ENCODE assay signal across 26 mouse cellular contexts in the genomic region with DNA sequence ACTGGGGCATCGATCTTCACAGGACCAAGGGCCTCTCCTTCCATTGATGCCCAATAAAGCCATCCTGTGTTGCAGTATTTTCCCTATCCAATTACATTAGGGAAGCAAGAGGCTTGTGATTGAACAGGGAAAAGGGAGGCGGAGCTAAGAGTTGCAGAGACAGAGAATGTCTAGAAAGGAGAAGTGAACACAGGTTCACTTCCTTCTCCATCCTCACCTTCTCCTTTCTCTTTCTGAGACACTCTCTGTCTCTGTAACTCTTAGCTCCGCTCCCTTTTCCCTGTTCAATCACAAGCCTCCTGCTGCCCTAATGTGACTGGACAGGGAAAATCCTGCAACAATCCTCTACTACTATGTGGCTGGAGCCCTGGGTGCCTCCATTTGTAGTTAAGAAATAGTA.
DNase-seq lines count a peak whose midpoint lies in the region; ATAC-seq lines count a peak whose summit lies in the region.
"Had no signal": no experiment of that assay in that cellular context is flagged by ENCODE, and none has a peak within 500 bp of the region (broad histone marks: within the 10 kb centered on the region; RNA-seq: fewer than 3 reads in every experiment).

No protein-coding gene starts in this region.

- no peak overlapping the region for H3K9ac ChIP-seq in kidney, embryonic 16.5 days (replicated peaks; ENCODE audit: low read length)
- no peak overlapping the region for H3K9ac ChIP-seq in forebrain, embryonic 14.5 days (ENCODE audit: low read length)
- H3K9ac ChIP-seq: forebrain, embryonic 13.5 days; forebrain, postnatal 0 days; heart, embryonic 13.5 days; hindbrain, embryonic 14.5 days had no signal

- DNase-seq in lung, postnatal 36 days: peak; percentile 7
- no peak for DNase-seq in lung, postnatal 4 days
- DNase-seq in thymus, adult 18-20 months: no peak
- no peak for DNase-seq in forebrain, embryonic 14.5 days (ENCODE audit: low spot score)
- DNase-seq: adrenal gland, adult 2 months; adrenal gland, postnatal 14 days; cerebellum, adult 11 months; cerebellum, adult 2 months; cerebellum, adult 9-11 months; cerebellum, postnatal 36 days; forebrain, postnatal 0 days; gastrocnemius, adult 2 months; gastrocnemius, postnatal 14 days; heart, adult 18-20 months; heart, postnatal 14 days; heart, postnatal 4 days had no signal

- H3K4me1 ChIP-seq in kidney, embryonic 16.5 days (ENCODE audit: insufficient read depth, low read length): no peaks in the 10 kb centered on the region
- no peaks in the 10 kb centered on the region for H3K4me1 ChIP-seq in forebrain, embryonic 14.5 days (ENCODE audit: control insufficient read depth, insufficient read depth, low read length)
- H3K4me1 ChIP-seq: forebrain, embryonic 10.5 days; forebrain, embryonic 13.5 days; heart, embryonic 13.5 days had no signal

- H3K9me3 ChIP-seq in kidney, embryonic 16.5 days (ENCODE audit: low read length): no peaks in the 10 kb centered on the region
- H3K9me3 ChIP-seq in forebrain, embryonic 14.5 days (replicated peaks; ENCODE audit: control insufficient read depth, low read length): no peaks in the 10 kb centered on the region
- H3K9me3 ChIP-seq: forebrain, embryonic 10.5 days; forebrain, embryonic 13.5 days; G1E; heart, embryonic 13.5 days had no signal

- no peak overlapping the region for H3K4me3 ChIP-seq in kidney, embryonic 16.5 days (ENCODE audit: low read length)
- H3K4me3 ChIP-seq in forebrain, embryonic 14.5 days (ENCODE audit: low read depth, low read length): no peak overlapping the region
- H3K4me3 ChIP-seq: forebrain, embryonic 10.5 days; forebrain, embryonic 13.5 days; gastrocnemius, adult 2 months; heart, embryonic 13.5 days had no signal

- no peaks in the 10 kb centered on the region for H3K36me3 ChIP-seq in kidney, embryonic 16.5 days (ENCODE audit: insufficient read depth, low read length)
- H3K36me3 ChIP-seq in forebrain, embryonic 14.5 days (ENCODE audit: control insufficient read depth, insufficient read depth, low read length): no peaks in the 10 kb centered on the region
- H3K36me3 ChIP-seq: forebrain, embryonic 10.5 days; G1E; heart, embryonic 13.5 days had no signal

- H3K27me3 ChIP-seq in kidney, embryonic 16.5 days (ENCODE audit: insufficient read depth, low read length): no peaks in the 10 kb centered on the region
- no peaks in the 10 kb centered on the region for H3K27me3 ChIP-seq in forebrain, embryonic 14.5 days (replicated peaks; ENCODE audit: control insufficient read depth, insufficient read depth, low read length)
- H3K27me3 ChIP-seq: forebrain, embryonic 13.5 days; heart, embryonic 13.5 days had no signal

- 90% methylated on average over 3 of the region's 3 CpGs for WGBS in kidney, embryonic 16.5 days
- 71% methylated on average over 3 of the region's 3 CpGs for whole genome bisulfite sequencing in forebrain, embryonic 14.5 days

- H3K4me2 ChIP-seq in kidney, embryonic 16.5 days (replicated peaks; ENCODE audit: low read depth, low read length): no peak overlapping the region
- no peak overlapping the region for H3K4me2 ChIP-seq in forebrain, embryonic 14.5 days (ENCODE audit: low read length)
- H3K4me2 ChIP-seq: forebrain, embryonic 13.5 days; heart, embryonic 13.5 days; hindbrain, embryonic 14.5 days had no signal

- ATAC-seq in common myeloid progenitor, adult 5-6 weeks (replicated peaks; ENCODE audit: low read depth, poor library complexity, severe bottlenecking): peak; percentile 68
- peak; percentile 95 for ATAC-seq in megakaryocyte progenitor cell, adult 5-6 weeks (replicated peaks; ENCODE audit: poor library complexity)
- no peak for ATAC-seq in kidney, embryonic 16.5 days (ENCODE audit: low FRiP score, low TSS enrichment)
- no peak for ATAC-seq in forebrain, embryonic 14.5 days
- ATAC-seq: forebrain, embryonic 13.5 days; forebrain, postnatal 0 days; hindbrain, postnatal 0 days; inflammation-experienced regulatory T-cells, adult 6 months had no signal

- H3K27ac ChIP-seq in kidney, embryonic 16.5 days (ENCODE audit: low read length): no peak overlapping the region
- no peak overlapping the region for H3K27ac ChIP-seq in forebrain, embryonic 14.5 days (ENCODE audit: low read depth, low read length)
- H3K27ac ChIP-seq: forebrain, embryonic 10.5 days; forebrain, embryonic 13.5 days; gastrocnemius, adult 2 months; hindbrain, embryonic 14.5 days; hindbrain, postnatal 0 days had no signal

Comparison
In these comparisons a context has a peak if more than half of its experiments do, and no peak if none do; other contexts are left out.
1. ATAC-seq: peak in common myeloid progenitor, adult 5-6 weeks (single experiment) and megakaryocyte progenitor cell, adult 5-6 weeks (single experiment); none in kidney, embryonic 16.5 days (single experiment) and forebrain, embryonic 14.5 days (single experiment).